Mouse (Mus musculus) liver, adult 2 months (tissue): ENCODE results near the gene Smu1. TPM values are rescaled to one million over a fixed set of nuclear protein-coding genes. Genes with fewer than 3 reads are reported as not detected.

Experiments used
- DNase-seq: peaks from one replicate; pipeline ENCODE4 v3.0.0-alpha.2; 2011; ENCODE audit warnings: low read depth, low spot score; ENCODE audit errors: extremely low read depth
- H3K27ac ChIP-seq: fragments of 200-500 bp; replicated peaks from 2 replicates; pipeline ENCODE4 v1.5.1; 2012; ENCODE audit warnings: low read depth, mild to moderate bottlenecking, control low read depth, inconsistent platforms, low read length; ENCODE audit not compliant: insufficient read depth
- H3K27me3 ChIP-seq: fragments of 200-500 bp; 2 replicates; pipeline ENCODE4 v1.6.1; 2012; ENCODE audit warnings: mild to moderate bottlenecking, moderate library complexity, low read length, inconsistent platforms; ENCODE audit not compliant: control insufficient read depth, insufficient read depth
- H3K36me3 ChIP-seq: fragments of 200-500 bp; 2 replicates; pipeline ENCODE4 v1.6.1; 2012; ENCODE audit warnings: low read length, inconsistent platforms; ENCODE audit not compliant: control insufficient read depth, insufficient read depth
- H3K4me1 ChIP-seq: fragments of 200-500 bp; 2 replicates; pipeline ENCODE4 v1.6.1; 2011; ENCODE audit warnings: low read length; ENCODE audit not compliant: control insufficient read depth, insufficient read depth
- H3K4me3 ChIP-seq: fragments of 200-500 bp; 2 replicates; pipeline ENCODE4 v1.5.1; 2011; ENCODE audit warnings: low read depth, mild to moderate bottlenecking, control low read depth, low read length, moderate library complexity; ENCODE audit not compliant: insufficient read depth
- H3K79me2 ChIP-seq: fragments of 200-500 bp; 2 replicates; pipeline ENCODE4 v1.6.1; 2012; ENCODE audit warnings: inconsistent platforms, mild to moderate bottlenecking, low read length, moderate library complexity; ENCODE audit not compliant: control insufficient read depth, insufficient read depth
- H3K9ac ChIP-seq: fragments of 200-500 bp; 2 replicates; pipeline ENCODE4 v1.6.1; 2012; ENCODE audit warnings: low read depth, mild to moderate bottlenecking, control low read depth, inconsistent platforms, low read length
- CTCF ChIP-seq: fragments of 200-500 bp; IDR thresholded peaks from 2 replicates; pipeline ENCODE4 v1.5.1; 2011; ENCODE audit warnings: low read depth, low read length, control low read depth
- POLR2A ChIP-seq: fragments of 200-500 bp; IDR thresholded peaks from 2 replicates; pipeline ENCODE4 v1.6.1; 2011; ENCODE audit warnings: low read length, control low read depth; ENCODE audit not compliant: insufficient read depth; ENCODE audit errors: extremely low read depth
- WGBS: fragments of 180-500 bp; shearing (Covaris S2); methylation state at CpG from one replicate; pipeline ENCODE4 v1.1.7; 2018; 5-methylcytosine and 5-hydroxymethylcytosine counted together
- polyA plus RNA-seq: library from polyadenylated mRNA; depleted of rRNA; stranded (reverse); fragments of >200 nt; gene quantifications from 2 replicates; pipeline ENCODE4 v1.2.3, GENCODE M21; 2012; rRNA removed
- total RNA-seq: library from RNA; depleted of rRNA; stranded (reverse); fragments of >200 nt; gene quantifications from 2 replicates; pipeline ENCODE4 v1.2.3, GENCODE M21; 2014; rRNA removed

The Smu1 gene
- total and polyA plus RNA-seq, 2 experiments, result 16.2 to 58.3 TPM

DNA sequence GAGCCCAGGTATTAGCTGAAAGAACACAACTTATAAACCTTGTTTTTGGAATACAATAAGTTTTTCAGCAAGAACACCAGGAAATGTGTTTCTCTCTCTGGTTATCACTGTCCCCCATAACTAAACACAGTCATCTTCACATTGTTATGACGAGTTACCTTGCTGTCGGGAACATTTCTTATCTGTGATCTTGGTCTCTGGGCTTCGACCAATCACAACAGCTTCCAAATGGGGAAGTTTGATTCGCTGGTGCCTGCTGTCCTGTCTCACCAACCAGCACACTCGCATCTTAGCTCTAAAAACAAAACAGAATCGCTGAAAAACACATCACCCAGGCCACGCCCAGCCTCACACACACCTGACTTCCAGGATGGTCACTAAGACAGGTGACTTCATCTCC is 60.7 kb downstream of the Smu1 start:
- H3K4me1 ChIP-seq, result peaks cover 23% of the 10 kb centered on the region
- 91% methylated on average over 7 of the region's 7 CpGs for WGBS
- no peaks in the 10 kb centered on the region; the same call in 1 of the 2 replicates for H3K79me2 ChIP-seq
- DNase-seq, result no peak
- H3K27me3 ChIP-seq, result no peaks in the 10 kb centered on the region
- no peak overlapping the region for H3K9ac ChIP-seq
- H3K36me3 ChIP-seq, result peaks cover 22% of the 10 kb centered on the region
- TF ChIP-seq CTCF, result no peak
- TF ChIP-seq POLR2A, result no peak
- H3K27ac ChIP-seq, result no peak overlapping the region
- no peak overlapping the region for H3K4me3 ChIP-seq

DNA sequence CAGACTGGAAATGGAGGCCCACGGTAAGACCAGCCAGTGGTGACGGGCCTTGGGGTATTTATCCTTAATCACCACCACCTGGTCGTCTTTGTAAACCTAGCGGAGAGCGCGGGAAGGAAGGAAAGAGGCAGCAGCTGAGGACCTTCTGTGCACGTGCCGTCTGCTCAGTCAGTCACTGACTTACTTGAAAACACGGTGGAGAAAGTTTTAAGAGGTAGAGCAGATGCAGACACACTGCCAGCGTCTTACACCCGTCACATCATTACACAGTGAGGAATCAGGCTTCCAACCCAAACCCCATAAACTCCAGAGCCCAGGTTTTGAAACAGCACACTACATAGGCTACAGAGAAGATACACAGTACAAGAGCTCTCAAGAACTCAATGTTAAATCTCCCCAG is 66.6 kb downstream of the Smu1 start:
- peaks cover 30% of the 10 kb centered on the region for H3K36me3 ChIP-seq
- no peak for DNase-seq

More for the DNA sequence above, 66.6 kb downstream of the Smu1 start:
- H3K27me3 ChIP-seq, result no peaks in the 10 kb centered on the region
- H3K9ac ChIP-seq, result no peak overlapping the region
- WGBS, result 94% methylated on average over 11 of the region's 11 CpGs
- H3K79me2 ChIP-seq, result no peaks in the 10 kb centered on the region; the same call in 1 of the 2 replicates
- no peak for TF ChIP-seq POLR2A
- TF ChIP-seq CTCF, result no peak
- no peaks in the 10 kb centered on the region for H3K4me1 ChIP-seq
- no peak overlapping the region for H3K27ac ChIP-seq
- H3K4me3 ChIP-seq, result no peak overlapping the region

Other genes starting within 250 kb of the Smu1 start
- 6.2 and 7.2 TPM in 2 replicates for gene Aptx, start 54.7 kb downstream of the Smu1 start, total RNA-seq
- 3.4 and 4.8 TPM in 2 replicates for gene Aptx, start 54.7 kb downstream of the Smu1 start, polyA plus RNA-seq
- 85.2 and 135 TPM in 2 replicates for gene Dnaja1, start 35.8 kb downstream of the Smu1 start, total RNA-seq
- gene Dnaja1, start 35.8 kb downstream of the Smu1 start, polyA plus RNA-seq, result 9.1 and 11.5 TPM in 2 replicates
- 11.0 and 13.8 TPM in 2 replicates for gene B4galt1, start 96.1 kb upstream of the Smu1 start, total RNA-seq
- gene B4galt1, start 96.1 kb upstream of the Smu1 start, polyA plus RNA-seq, result 20.7 and 28.1 TPM in 2 replicates
- 1.4 and 1.9 TPM in 2 replicates for gene Spink4, start 162.1 kb upstream of the Smu1 start, total RNA-seq
- gene Spink4, start 162.1 kb upstream of the Smu1 start, polyA plus RNA-seq, result 0.93 and 1.9 TPM in 2 replicates
- gene Bag1, start 190.4 kb upstream of the Smu1 start, total RNA-seq, result 88.7 and 101 TPM in 2 replicates
- gene Bag1, start 190.4 kb upstream of the Smu1 start, polyA plus RNA-seq, result 59.6 and 75.9 TPM in 2 replicates
- gene Chmp5, start 190.5 kb upstream of the Smu1 start, total RNA-seq, result 63.0 and 78.5 TPM in 2 replicates
- 12.0 and 13.7 TPM in 2 replicates for gene Chmp5, start 190.5 kb upstream of the Smu1 start, polyA plus RNA-seq
- gene Nfx1, start 213.0 kb upstream of the Smu1 start, total RNA-seq, result 31.6 and 34.8 TPM in 2 replicates
- gene Nfx1, start 213.0 kb upstream of the Smu1 start, polyA plus RNA-seq, result 12.2 and 21.5 TPM in 2 replicates